Mouse (Mus musculus) forebrain, embryonic 14.5 days (tissue): Measurements from ENCODE around the gene Hip1. TPM values are rescaled to one million over a fixed set of nuclear protein-coding genes. Genes with fewer than 3 reads are reported as not detected.

Experiments used
- ATAC-seq: fragments of 200-750 bp; cut with Nextera tagmentation; 2 replicates; pipeline ENCODE4 v1.8.0; 2017; ENCODE audit warnings: mild to moderate bottlenecking, moderate library complexity
- DNase-seq: peaks from one replicate; pipeline ENCODE4 v3.0.0-alpha.2; 2015; ENCODE audit warnings: low spot score
- H3K27ac ChIP-seq: fragments of 300-500 bp; sonication (generic); 2 replicates; pipeline ENCODE4 v1.5.1; 2014; ENCODE audit warnings: low read depth, mild to moderate bottlenecking, control low read depth, low read length, moderate library complexity
- H3K27me3 ChIP-seq: fragments of 300-500 bp; sonication (generic); replicated peaks from 2 replicates; pipeline ENCODE4 v1.6.1; 2014; ENCODE audit warnings: low read length, control low read depth, mixed read lengths; ENCODE audit not compliant: control insufficient read depth, insufficient read depth
- H3K36me3 ChIP-seq: fragments of 300-500 bp; sonication (generic); 2 replicates; pipeline ENCODE4 v1.6.1; 2014; ENCODE audit warnings: low read length, control low read depth; ENCODE audit not compliant: control insufficient read depth, insufficient read depth
- H3K4me1 ChIP-seq: fragments of 300-500 bp; sonication (generic); 2 replicates; pipeline ENCODE4 v1.6.1; 2014; ENCODE audit warnings: antibody characterized with exemption, low read length, control low read depth; ENCODE audit not compliant: control insufficient read depth, insufficient read depth
- H3K4me2 ChIP-seq: fragments of 300-500 bp; sonication (generic); 2 replicates; pipeline ENCODE4 v1.6.1; 2014; ENCODE audit warnings: mild to moderate bottlenecking, control low read depth, low read length
- H3K4me3 ChIP-seq: fragments of 300-500 bp; sonication (generic); 2 replicates; pipeline ENCODE4 v1.5.1; 2014; ENCODE audit warnings: low read depth, low read length, control low read depth
- H3K9ac ChIP-seq: fragments of 300-500 bp; sonication (generic); 2 replicates; pipeline ENCODE4 v1.6.1; 2014; ENCODE audit warnings: mild to moderate bottlenecking, low read length, control low read depth, moderate library complexity
- H3K9me3 ChIP-seq: fragments of 300-500 bp; sonication (generic); replicated peaks from 2 replicates; pipeline ENCODE4 v1.6.1; 2016; ENCODE audit warnings: low read length, control low read depth, mixed read lengths; ENCODE audit not compliant: control insufficient read depth
- WGBS: fragments of 180-500 bp; shearing (Covaris S2); extraction: QIAGEN DNeasy Blood & Tissue Kit; methylation state at CpG from one replicate; pipeline ENCODE4 v1.1.7; 2014; 5-methylcytosine and 5-hydroxymethylcytosine counted together
- polyA plus RNA-seq: library from polyadenylated mRNA; unstranded; fragments of >200 nt; fragmentation: Nextera tagmentation; extraction: Ambion mirVana; gene quantifications from 2 replicates; pipeline ENCODE4 v1.2.1, GENCODE M21; 2014

Gene Hip1
- polyA plus RNA-seq, result 24.6 and 30.0 TPM in 2 replicates

DNA sequence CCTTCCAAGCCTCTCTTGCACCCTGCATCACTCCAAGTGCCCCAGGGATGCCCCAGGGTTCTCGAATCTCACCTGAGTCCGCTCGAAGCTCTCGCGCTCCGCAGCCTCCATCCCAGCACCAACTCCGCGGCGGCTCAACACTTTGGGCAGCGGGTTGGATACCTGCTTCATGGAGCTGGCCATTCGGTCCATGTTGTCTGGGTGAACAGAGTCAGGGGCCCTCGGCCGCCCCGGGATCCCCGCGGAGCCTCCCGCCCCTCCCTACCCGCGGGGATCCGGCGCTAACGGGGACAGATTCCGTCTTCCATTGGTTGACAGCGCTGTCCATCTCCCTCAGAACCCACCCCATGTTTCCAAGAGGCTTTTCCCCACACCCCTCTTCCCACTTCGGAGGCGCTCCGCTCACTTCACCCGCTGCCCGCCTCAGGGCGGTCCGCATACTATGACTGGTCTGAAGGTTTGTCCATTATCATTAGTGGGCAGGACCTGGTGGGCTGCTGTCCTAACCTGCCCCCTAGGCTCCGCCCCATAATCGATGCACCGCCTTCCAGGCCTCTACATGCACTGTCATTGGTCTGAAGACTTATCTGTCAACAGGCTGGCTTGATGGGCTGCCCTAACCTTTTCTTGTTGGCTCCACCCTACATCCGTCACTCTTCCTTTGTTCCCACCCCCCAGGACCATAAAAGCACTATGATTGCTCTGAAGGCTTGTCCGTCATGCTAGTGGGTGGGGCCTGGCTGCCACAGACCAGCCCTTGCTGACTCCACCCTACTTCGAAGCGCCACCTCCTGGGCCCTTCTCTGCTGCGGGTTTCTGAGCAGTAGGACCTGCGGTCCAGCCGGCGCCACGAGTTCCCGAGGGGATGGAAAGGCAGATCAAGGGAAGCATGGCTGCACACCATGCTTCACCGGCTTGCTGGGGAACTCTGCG, at the start of gene Hip1:
Gene Hip1, minus strand, starts transcription at position 256 of the 933 bp plus-strand sequence.
- WGBS, result under 1% methylated on average over 46 of the region's 46 CpGs
- H3K27me3 ChIP-seq, result 0 out of 2 replicates have a peak, but pooled peaks cover 3% of the 10 kb centered on the region
- peak within 1 kb of the TSS; percentile 64 for H3K4me3 ChIP-seq
- H3K4me1 ChIP-seq, result peaks cover 11% of the 10 kb centered on the region
- ATAC-seq (peak; percentile 99), DNase-seq (peak; percentile 99)
- peak within 1 kb of the TSS; percentile 97 for H3K4me2 ChIP-seq
- no peaks in the 10 kb centered on the region for H3K36me3 ChIP-seq
- peak within 1 kb of the TSS; percentile 76 for H3K9ac ChIP-seq
- no peaks in the 10 kb centered on the region for H3K9me3 ChIP-seq
- no peak within 1 kb of the TSS for H3K27ac ChIP-seq

- Histone ChIP-seq H3K4me2 (no peak overlapping the region), H3K27ac (no peak overlapping the region), H3K9ac (no peak overlapping the region), H3K4me3 (no peak overlapping the region), H3K27me3 (no peaks in the 10 kb centered on the region), H3K36me3 (no peaks in the 10 kb centered on the region), H3K9me3 (0 out of 2 replicates have a peak, but pooled peaks cover 3% of the 10 kb centered on the region), H3K4me1 (no peaks in the 10 kb centered on the region)
- ATAC-seq (no peak), DNase-seq (no peak)
- WGBS, result 76% methylated on average over 10 of the region's 12 CpGs
Observed at GRCm38 (mm10) chr5:135589996-135590784, 45.3 kb upstream of the Hip1 start.

GRCm38 (mm10) chr5:135587764-135588163, 42.8 kb upstream of the Hip1 start:
- no peaks in the 10 kb centered on the region for H3K36me3 ChIP-seq
- no peak overlapping the region for H3K27ac ChIP-seq
- H3K4me2 ChIP-seq, result no peak overlapping the region
- H3K9me3 ChIP-seq, result 0 out of 2 replicates have a peak, but pooled peaks cover 3% of the 10 kb centered on the region
- no peak overlapping the region for H3K9ac ChIP-seq
- WGBS, result 91% methylated on average over 4 of the region's 4 CpGs
- ATAC-seq (no peak), DNase-seq (no peak)
- H3K4me1 ChIP-seq, result no peaks in the 10 kb centered on the region
- H3K27me3 ChIP-seq, result no peaks in the 10 kb centered on the region
- no peak overlapping the region for H3K4me3 ChIP-seq

- Histone ChIP-seq H3K27me3 (no peaks in the 10 kb centered on the region), H3K4me2 (no peak overlapping the region), H3K9me3 (no peaks in the 10 kb centered on the region), H3K36me3 (no peaks in the 10 kb centered on the region), H3K4me3 (no peak overlapping the region), H3K4me1 (no peaks in the 10 kb centered on the region), H3K27ac (no peak overlapping the region), H3K9ac (no peak overlapping the region)
- ATAC-seq (no peak), DNase-seq (no peak)
- WGBS, result 93% methylated on average over 8 of the region's 8 CpGs
Observed at GRCm38 (mm10) chr5:135585691-135586090, 40.8 kb upstream of the Hip1 start.

GRCm38 (mm10) chr5:135582330-135582729, 37.4 kb upstream of the Hip1 start:
- H3K4me3 ChIP-seq, result no peak overlapping the region
- H3K36me3 ChIP-seq, result no peaks in the 10 kb centered on the region
- ATAC-seq (no peak), DNase-seq (no peak)
- H3K27ac ChIP-seq, result no peak overlapping the region
- no peaks in the 10 kb centered on the region for H3K9me3 ChIP-seq
- WGBS, result 86% methylated on average over 4 of the region's 4 CpGs
- H3K4me1 ChIP-seq, result no peaks in the 10 kb centered on the region
- H3K4me2 ChIP-seq, result no peak overlapping the region
- H3K9ac ChIP-seq, result no peak overlapping the region
- no peaks in the 10 kb centered on the region for H3K27me3 ChIP-seq

- H3K4me2 ChIP-seq, result no peak overlapping the region
- H3K27ac ChIP-seq, result no peak overlapping the region
- H3K4me3 ChIP-seq, result no peak overlapping the region
- DNase-seq (peak; percentile 25), ATAC-seq (no peak)
- H3K9me3 ChIP-seq, result no peaks in the 10 kb centered on the region
- no peak overlapping the region for H3K9ac ChIP-seq
- no peaks in the 10 kb centered on the region for H3K36me3 ChIP-seq
- H3K27me3 ChIP-seq, result no peaks in the 10 kb centered on the region
- 80% methylated on average over 10 of the region's 10 CpGs for WGBS
- no peaks in the 10 kb centered on the region for H3K4me1 ChIP-seq
Observed at GRCm38 (mm10) chr5:135579331-135579751, 34.4 kb upstream of the Hip1 start.

DNA sequence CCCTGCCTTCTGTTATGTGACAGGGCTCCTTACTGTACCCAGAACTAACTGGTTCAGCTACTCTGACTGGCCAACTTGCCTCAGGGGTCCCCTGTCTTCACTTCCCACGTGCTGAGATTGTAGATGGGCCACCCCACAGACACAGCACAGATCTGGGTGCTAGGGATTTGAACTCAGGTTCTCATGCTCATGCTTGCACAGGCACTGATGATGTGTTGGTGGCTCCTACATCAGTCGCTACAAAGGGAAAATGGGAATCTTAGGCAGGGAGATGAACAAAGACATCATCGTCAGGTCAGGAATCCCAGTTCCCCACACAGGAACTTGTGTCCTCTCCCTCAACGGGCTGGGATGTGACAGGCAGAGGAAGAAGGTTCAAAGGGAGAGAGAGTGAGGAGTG, 31.1 kb upstream of the Hip1 start:
- ATAC-seq, result no peak
- 76% methylated on average over 4 of the region's 4 CpGs for WGBS

GRCm38 (mm10) chr5:135573006-135573405, 28.1 kb upstream of the Hip1 start, which contains the start of gene Ccl24:
Ccl24 (minus strand) TSS chr5:135573049.
- H3K9ac ChIP-seq, result no peak within 1 kb of the TSS
- 92% methylated on average over 6 of the region's 6 CpGs for WGBS
- H3K4me2 ChIP-seq, result no peak within 1 kb of the TSS
- no peaks in the 10 kb centered on the region for H3K36me3 ChIP-seq
- no peaks in the 10 kb centered on the region for H3K4me1 ChIP-seq
- H3K27ac ChIP-seq, result no peak within 1 kb of the TSS
- DNase-seq, result no peak
- no peak within 1 kb of the TSS for H3K4me3 ChIP-seq
- H3K27me3 ChIP-seq, result no peaks in the 10 kb centered on the region
- H3K9me3 ChIP-seq, result no peaks in the 10 kb centered on the region
- ATAC-seq, result no peak

More for the DNA sequence above, 31.1 kb upstream of the Hip1 start:
- H3K9ac ChIP-seq, result no peak overlapping the region
- H3K27ac ChIP-seq, result no peak overlapping the region
- no peak overlapping the region for H3K4me2 ChIP-seq
- H3K4me1 ChIP-seq, result no peaks in the 10 kb centered on the region
- no peaks in the 10 kb centered on the region for H3K36me3 ChIP-seq
- no peak for DNase-seq
- no peaks in the 10 kb centered on the region for H3K9me3 ChIP-seq
- no peak overlapping the region for H3K4me3 ChIP-seq
- no peaks in the 10 kb centered on the region for H3K27me3 ChIP-seq
